Mouse (Mus musculus) ES-Bruce4 (cell line): ENCODE measurements around the gene Rnf151. TPM values are rescaled to one million over a fixed set of nuclear protein-coding genes. Genes with fewer than 3 reads are reported as not detected.
A peak's percentile ranks its signal among the peaks of the same experiment; 100 is the strongest.
"Not testable (repeated sequence)": the region's sequence is repeated elsewhere in the genome, so short reads cannot be mapped to it uniquely, and the experiment has no call there.

Experiments
- H3K27ac ChIP-seq: 2 replicates; pipeline ENCODE4 v1.5.1; 2012; ENCODE audit warnings: low read length, inconsistent platforms; ENCODE audit not compliant: insufficient read depth
- H3K27me3 ChIP-seq: 2 replicates; pipeline ENCODE4 v1.6.1; 2012; ENCODE audit warnings: mild to moderate bottlenecking, low read length, inconsistent platforms; ENCODE audit not compliant: control insufficient read depth, poor library complexity, insufficient read depth, severe bottlenecking
- H3K36me3 ChIP-seq: 2 replicates; pipeline ENCODE4 v1.6.1; 2012; ENCODE audit warnings: inconsistent platforms, mild to moderate bottlenecking, low read length, moderate library complexity; ENCODE audit not compliant: control insufficient read depth, poor library complexity, insufficient read depth, severe bottlenecking
- H3K4me1 ChIP-seq: one replicate; pipeline ENCODE4 v1.8.1; 2011; ENCODE audit warnings: low read length; ENCODE audit not compliant: control insufficient read depth, insufficient read depth
- H3K4me3 ChIP-seq: 2 replicates; pipeline ENCODE4 v1.5.1; 2011; ENCODE audit warnings: low read depth, mild to moderate bottlenecking, low read length
- H3K9ac ChIP-seq: 2 replicates; pipeline ENCODE4 v1.6.1; 2012; ENCODE audit warnings: low read depth, mild to moderate bottlenecking, inconsistent platforms; ENCODE audit not compliant: poor library complexity, severe bottlenecking
- H3K9me3 ChIP-seq: replicated peaks from 2 replicates; pipeline ENCODE4 v1.6.1; 2012; ENCODE audit warnings: mild to moderate bottlenecking, low read length, inconsistent platforms; ENCODE audit not compliant: control insufficient read depth, poor library complexity, insufficient read depth, severe bottlenecking
- CTCF ChIP-seq: IDR thresholded peaks from one replicate; pipeline ENCODE4 v1.8.1; 2011; ENCODE audit warnings: low read depth, low read length
- POLR2A ChIP-seq: IDR thresholded peaks from one replicate; pipeline ENCODE4 v1.8.1; 2011; ENCODE audit warnings: low read length; ENCODE audit not compliant: insufficient read depth
- polyA plus RNA-seq: library from polyadenylated mRNA; stranded (reverse); fragments of >200 nt; gene quantifications from 2 replicates; pipeline ENCODE4 v1.2.4, GENCODE M21; 2011; ENCODE audit warnings: low read depth; ENCODE audit not compliant: missing spikeins, insufficient read depth, insufficient read length

Gene Rnf151
- polyA plus RNA-seq, 1 experiment = not detected

- TF ChIP-seq CTCF (peak; percentile 53), POLR2A (no peak)
- 0 out of 2 replicates have a peak overlapping the region, but pooled peaks have one; percentile 19 for H3K27ac ChIP-seq
These were observed 50.4 kb downstream of the Rnf151 start for GRCm38 (mm10) chr17:24667416-24667815.

GRCm38 (mm10) chr17:24667011-24667410, 50.9 kb downstream of the Rnf151 start:
- not testable (repeated sequence) for H3K27me3 ChIP-seq, H3K4me1 ChIP-seq, H3K27ac ChIP-seq, H3K9ac ChIP-seq, H3K36me3 ChIP-seq, H3K9me3 ChIP-seq, H3K4me3 ChIP-seq

More at GRCm38 (mm10) chr17:24667416-24667815, 50.4 kb downstream of the Rnf151 start:
- H3K9ac ChIP-seq = no peak overlapping the region
- H3K9me3 ChIP-seq = no peaks in the 10 kb centered on the region
- no peaks in the 10 kb centered on the region for H3K27me3 ChIP-seq
- no peak overlapping the region for H3K4me3 ChIP-seq
- H3K36me3 ChIP-seq = no peaks in the 10 kb centered on the region
- H3K4me1 ChIP-seq = peaks cover 2% of the 10 kb centered on the region

Other genes starting within 250 kb of the Rnf151 start
- gene E4f1, start 247.8 kb downstream of the Rnf151 start, polyA plus RNA-seq = 13.0 and 15.3 TPM in 2 replicates
- gene Pgp, start 247.7 kb downstream of the Rnf151 start, polyA plus RNA-seq = 15.4 and 16.4 TPM in 2 replicates
- not detected in 2 replicates for gene Bricd5, start 244.2 kb downstream of the Rnf151 start, polyA plus RNA-seq
- 20.4 and 22.8 TPM in 2 replicates for gene Mlst8, start 239.0 kb downstream of the Rnf151 start, polyA plus RNA-seq
- 1.7 and 3.3 TPM in 2 replicates for gene Caskin1, start 229.5 kb downstream of the Rnf151 start, polyA plus RNA-seq
- 145 and 168 TPM in 2 replicates for gene Traf7, start 190.1 kb downstream of the Rnf151 start, polyA plus RNA-seq
- gene Rab26, start 183.9 kb downstream of the Rnf151 start, polyA plus RNA-seq = 1.2 and 1.5 TPM in 2 replicates
- gene Pkd1, start 168.2 kb downstream of the Rnf151 start, polyA plus RNA-seq = 13.0 and 14.8 TPM in 2 replicates
- gene Tsc2, start 85.4 kb downstream of the Rnf151 start, polyA plus RNA-seq = 51.1 and 53.2 TPM in 2 replicates
- 21.5 and 27.2 TPM in 2 replicates for gene Nthl1, start 85.4 kb downstream of the Rnf151 start, polyA plus RNA-seq
- gene Slc9a3r2, start 67.7 kb downstream of the Rnf151 start, polyA plus RNA-seq = 10.3 and 13.5 TPM in 2 replicates
- gene Npw, start 59.6 kb downstream of the Rnf151 start, polyA plus RNA-seq = 1.6 TPM in 1 of 2 replicates, not detected in the other
- 39.0 and 42.1 TPM in 2 replicates for gene Zfp598, start 48.4 kb downstream of the Rnf151 start, polyA plus RNA-seq
- 8.1 and 8.9 TPM in 2 replicates for gene Syngr3, start 28.1 kb downstream of the Rnf151 start, polyA plus RNA-seq
- 79.6 and 84.0 TPM in 2 replicates for gene Gfer, start 21.9 kb downstream of the Rnf151 start, polyA plus RNA-seq
- gene Noxo1, start 21.8 kb downstream of the Rnf151 start, polyA plus RNA-seq = 1.2 and 2.3 TPM in 2 replicates
- 43.3 and 44.4 TPM in 2 replicates for gene Tbl3, start 10.4 kb downstream of the Rnf151 start, polyA plus RNA-seq
- 1,670 and 1,851 TPM in 2 replicates for gene Rps2, start 53 bp upstream of the Rnf151 start, polyA plus RNA-seq
- gene Ndufb10, start 6.4 kb upstream of the Rnf151 start, polyA plus RNA-seq = 88.7 and 90.9 TPM in 2 replicates
- gene Rpl3l, start 9.8 kb upstream of the Rnf151 start, polyA plus RNA-seq = 0.65 TPM in 1 of 2 replicates, not detected in the other
- gene Msrb1, start 18.6 kb upstream of the Rnf151 start, polyA plus RNA-seq = 27.8 and 34.5 TPM in 2 replicates
- 0.72 TPM in 1 of 2 replicates, not detected in the other for gene Hs3st6, start 34.9 kb upstream of the Rnf151 start, polyA plus RNA-seq
- not detected in 2 replicates for gene Meiob, start 86.2 kb upstream of the Rnf151 start, polyA plus RNA-seq
- 26.9 and 30.2 TPM in 2 replicates for gene Hagh, start 122.1 kb upstream of the Rnf151 start, polyA plus RNA-seq
- gene Fahd1, start 132.3 kb upstream of the Rnf151 start, polyA plus RNA-seq = 11.2 and 11.7 TPM in 2 replicates
- gene Igfals, start 147.9 kb upstream of the Rnf151 start, polyA plus RNA-seq = 3.0 and 3.8 TPM in 2 replicates
- 29.8 and 39.0 TPM in 2 replicates for gene Nubp2, start 168.3 kb upstream of the Rnf151 start, polyA plus RNA-seq
- 10.5 and 13.8 TPM in 2 replicates for gene Spsb3, start 168.6 kb upstream of the Rnf151 start, polyA plus RNA-seq
- 4.0 and 6.8 TPM in 2 replicates for gene Eme2, start 177.0 kb upstream of the Rnf151 start, polyA plus RNA-seq
- 29.9 and 35.5 TPM in 2 replicates for gene Mrps34, start 177.1 kb upstream of the Rnf151 start, polyA plus RNA-seq
- 31.1 and 32.3 TPM in 2 replicates for gene Nme3, start 178.4 kb upstream of the Rnf151 start, polyA plus RNA-seq
- 54.8 and 59.5 TPM in 2 replicates for gene Mapk8ip3, start 218.9 kb upstream of the Rnf151 start, polyA plus RNA-seq
- 220 and 226 TPM in 2 replicates for gene Jpt2, start 242.6 kb upstream of the Rnf151 start, polyA plus RNA-seq